Mouse (Mus musculus): ENCODE measurements at regions not wholly inside any gene's neighbourhood (a gene's known extent, or its start where the extent isn't known, plus 50 kb on each side); places are given as distances from the start of the nearest gene placed in this dataset.
"Not testable (repeated sequence)": the region's sequence is repeated elsewhere in the genome, so short reads cannot be mapped to it uniquely, and the experiment has no call there.

GRCm38 (mm10) chr8:42442786-42443185 lies 698.5 kb downstream of the Triml1 start:
- no peak for DNase-seq

- no peak for DNase-seq
Observed at GRCm38 (mm10) chr8:42402632-42403031, 738.7 kb downstream of the Triml1 start.

- no peak for DNase-seq
Observed at GRCm38 (mm10) chr8:42396886-42397285, 744.4 kb downstream of the Triml1 start.

GRCm38 (mm10) chr8:42388816-42389215 lies 752.5 kb downstream of the Triml1 start:
- DNase-seq = no peak

GRCm38 (mm10) chr8:42348073-42348603 lies 793.1 kb downstream of the Triml1 start:
- no peak for DNase-seq

GRCm38 (mm10) chr8:42334708-42335107 lies 806.6 kb downstream of the Triml1 start:
- no peak for DNase-seq

GRCm38 (mm10) chr8:42324663-42325062 lies 816.6 kb downstream of the Triml1 start:
- no peak for DNase-seq

GRCm38 (mm10) chr8:42322862-42323261 lies 818.4 kb downstream of the Triml1 start:
- no peak for DNase-seq

- no peak for DNase-seq
Observed at GRCm38 (mm10) chr8:42311060-42311459, 830.2 kb downstream of the Triml1 start.

GRCm38 (mm10) chr8:42291392-42291791 lies 849.9 kb downstream of the Triml1 start:
- no peak for DNase-seq

GRCm38 (mm10) chr8:42282011-42282410 lies 859.3 kb downstream of the Triml1 start:
- DNase-seq = no peak

GRCm38 (mm10) chr8:42253358-42253757 lies 836.5 kb upstream of the Frg1 start:
- no peak for DNase-seq

- not testable (repeated sequence) for DNase-seq
Observed at GRCm38 (mm10) chr8:42242321-42242720, 825.4 kb upstream of the Frg1 start.

GRCm38 (mm10) chr8:42219857-42220600 lies 803.2 kb upstream of the Frg1 start:
- DNase-seq = no peak

GRCm38 (mm10) chr8:42210943-42211342 lies 794.1 kb upstream of the Frg1 start:
- no peak for DNase-seq

GRCm38 (mm10) chr8:42209989-42210388 lies 793.1 kb upstream of the Frg1 start:
- DNase-seq = no peak

- no peak for DNase-seq
Observed at GRCm38 (mm10) chr8:42197257-42197656, 780.4 kb upstream of the Frg1 start.

GRCm38 (mm10) chr8:42193902-42194550 lies 777.2 kb upstream of the Frg1 start:
- no peak for DNase-seq

- no peak for DNase-seq
Observed at GRCm38 (mm10) chr8:42187083-42187482, 770.2 kb upstream of the Frg1 start.

- no peak for DNase-seq
Observed at GRCm38 (mm10) chr8:42183288-42183878, 766.5 kb upstream of the Frg1 start.

GRCm38 (mm10) chr8:42162441-42162840 lies 745.6 kb upstream of the Frg1 start:
- no peak for DNase-seq

GRCm38 (mm10) chr8:42157006-42157405 lies 740.1 kb upstream of the Frg1 start:
- DNase-seq = no peak

GRCm38 (mm10) chr8:42156588-42156987 lies 739.7 kb upstream of the Frg1 start:
- no peak for DNase-seq
